Mouse (Mus musculus) heart, embryonic 12.5 days (tissue): ENCODE results near the gene Nr4a3. TPM values are rescaled to one million over a fixed set of nuclear protein-coding genes. Genes with fewer than 3 reads are reported as not detected.

Experiments
- ATAC-seq: fragments of 200-750 bp; cut with Nextera tagmentation; 2 replicates; pipeline ENCODE4 v1.8.0; 2017; ENCODE audit warnings: moderate TSS enrichment, moderate library complexity; ENCODE audit not compliant: insufficient number of reproducible peaks, low FRiP score
- H3K27ac ChIP-seq: fragments of 300-500 bp; sonication (generic); 2 replicates; pipeline ENCODE4 v1.5.1; 2016; ENCODE audit warnings: mild to moderate bottlenecking, moderate library complexity; ENCODE audit not compliant: poor library complexity, severe bottlenecking
- H3K27me3 ChIP-seq: fragments of 300-500 bp; sonication (generic); replicated peaks from 2 replicates; pipeline ENCODE4 v1.6.1; 2016; ENCODE audit warnings: mild to moderate bottlenecking, moderate library complexity
- H3K36me3 ChIP-seq: fragments of 300-500 bp; sonication (generic); 2 replicates; pipeline ENCODE4 v1.6.1; 2016; ENCODE audit warnings: mild to moderate bottlenecking, moderate library complexity
- H3K4me1 ChIP-seq: fragments of 300-500 bp; sonication (generic); replicated peaks from 2 replicates; pipeline ENCODE4 v1.6.1; 2016; ENCODE audit warnings: mild to moderate bottlenecking
- H3K4me2 ChIP-seq: fragments of 300-500 bp; sonication (generic); 2 replicates; pipeline ENCODE4 v1.6.1; 2016; ENCODE audit warnings: mild to moderate bottlenecking, moderate library complexity
- H3K4me3 ChIP-seq: fragments of 300-500 bp; sonication (generic); 2 replicates; pipeline ENCODE4 v1.5.1; 2016; ENCODE audit warnings: mild to moderate bottlenecking
- H3K9ac ChIP-seq: fragments of 300-500 bp; sonication (generic); 2 replicates; pipeline ENCODE4 v1.6.1; 2016; ENCODE audit warnings: mild to moderate bottlenecking, moderate library complexity
- H3K9me3 ChIP-seq: fragments of 300-500 bp; sonication (generic); replicated peaks from 2 replicates; pipeline ENCODE4 v1.6.1; 2016; ENCODE audit warnings: mild to moderate bottlenecking, moderate library complexity
- WGBS: fragments of 180-500 bp; shearing (Covaris S2); methylation state at CpG from one replicate; pipeline ENCODE4 v1.1.7; 2016; 5-methylcytosine and 5-hydroxymethylcytosine counted together
- polyA plus RNA-seq: library from polyadenylated mRNA; unstranded; fragments of >200 nt; fragmentation: Nextera tagmentation; extraction: Ambion mirVana; gene quantifications from 2 replicates; pipeline ENCODE4 v1.2.1, GENCODE M21; 2016

Nr4a3 gene
- polyA plus RNA-seq, 1 experiment from 2014 or later, result 0.26 TPM

GRCm38 (mm10) chr4:48079285-48080039 is 34.5 kb downstream of the Nr4a3 start:
- no peak for ATAC-seq
- Histone ChIP-seq H3K4me1 (peaks cover 14% of the 10 kb centered on the region), H3K4me2 (no peak overlapping the region), H3K9ac (no peak overlapping the region), H3K36me3 (no peaks in the 10 kb centered on the region), H3K27me3 (no peaks in the 10 kb centered on the region), H3K9me3 (no peaks in the 10 kb centered on the region), H3K27ac (no peak overlapping the region), H3K4me3 (no peak overlapping the region)
- 56% methylated on average over 8 of the region's 8 CpGs for WGBS

GRCm38 (mm10) chr4:48083452-48083851 is 38.5 kb downstream of the Nr4a3 start:
- Histone ChIP-seq H3K4me1 (0 out of 2 replicates have a peak, but pooled peaks cover under 1% of the 10 kb centered on the region), H3K9ac (no peak overlapping the region), H3K27me3 (no peaks in the 10 kb centered on the region), H3K4me3 (no peak overlapping the region), H3K4me2 (no peak overlapping the region), H3K9me3 (no peaks in the 10 kb centered on the region), H3K27ac (no peak overlapping the region), H3K36me3 (no peaks in the 10 kb centered on the region)
- 85% methylated on average over 4 of the region's 4 CpGs for WGBS
- no peak for ATAC-seq

GRCm38 (mm10) chr4:48086609-48087008 is 41.7 kb downstream of the Nr4a3 start:
- 56% methylated on average over 6 of the region's 6 CpGs for WGBS
- no peak overlapping the region for H3K4me2 ChIP-seq
- H3K36me3 ChIP-seq, result no peaks in the 10 kb centered on the region
- no peak overlapping the region for H3K27ac ChIP-seq
- no peak overlapping the region for H3K9ac ChIP-seq
- ATAC-seq, result no peak
- H3K4me3 ChIP-seq, result no peak overlapping the region
- H3K4me1 ChIP-seq, result no peaks in the 10 kb centered on the region
- H3K9me3 ChIP-seq, result no peaks in the 10 kb centered on the region
- H3K27me3 ChIP-seq, result no peaks in the 10 kb centered on the region

- Histone ChIP-seq H3K27ac (no peak overlapping the region), H3K9ac (no peak overlapping the region), H3K9me3 (no peaks in the 10 kb centered on the region), H3K27me3 (no peaks in the 10 kb centered on the region), H3K4me3 (no peak overlapping the region), H3K4me2 (no peak overlapping the region), H3K4me1 (no peaks in the 10 kb centered on the region), H3K36me3 (no peaks in the 10 kb centered on the region)
- ATAC-seq, result no peak
- 76% methylated on average over 6 of the region's 6 CpGs for WGBS
Measured at GRCm38 (mm10) chr4:48087497-48087896, 42.5 kb downstream of the Nr4a3 start.

- no peak for ATAC-seq
- no peak overlapping the region for H3K27ac ChIP-seq
- no peak overlapping the region for H3K9ac ChIP-seq
- H3K36me3 ChIP-seq, result no peaks in the 10 kb centered on the region
- no peaks in the 10 kb centered on the region for H3K4me1 ChIP-seq
- H3K27me3 ChIP-seq, result no peaks in the 10 kb centered on the region
- no peaks in the 10 kb centered on the region for H3K9me3 ChIP-seq
- no peak overlapping the region for H3K4me2 ChIP-seq
- H3K4me3 ChIP-seq, result no peak overlapping the region
- WGBS, result 72% methylated on average over 3 of the region's 3 CpGs
Measured at GRCm38 (mm10) chr4:48093221-48093620, 48.3 kb downstream of the Nr4a3 start.

GRCm38 (mm10) chr4:48100217-48100616 is 55.3 kb downstream of the Nr4a3 start:
- Histone ChIP-seq H3K4me1 (no peaks in the 10 kb centered on the region), H3K9me3 (no peaks in the 10 kb centered on the region), H3K4me2 (no peak overlapping the region), H3K36me3 (no peaks in the 10 kb centered on the region), H3K4me3 (no peak overlapping the region), H3K27me3 (no peaks in the 10 kb centered on the region), H3K9ac (no peak overlapping the region), H3K27ac (no peak overlapping the region)
- ATAC-seq, result no peak
- WGBS, result 71% methylated on average over 8 of the region's 8 CpGs

GRCm38 (mm10) chr4:48101981-48102380 is 57.0 kb downstream of the Nr4a3 start:
- no peak overlapping the region for H3K4me2 ChIP-seq
- 68% methylated on average over 2 of the region's 2 CpGs for WGBS

GRCm38 (mm10) chr4:48105387-48105786 is 60.4 kb downstream of the Nr4a3 start:
- H3K27me3 ChIP-seq, result no peaks in the 10 kb centered on the region
- ATAC-seq, result no peak
- H3K27ac ChIP-seq, result no peak overlapping the region
- 61% methylated on average over 5 of the region's 5 CpGs for WGBS
- H3K4me2 ChIP-seq, result no peak overlapping the region
- H3K9ac ChIP-seq, result no peak overlapping the region
- H3K4me1 ChIP-seq, result no peaks in the 10 kb centered on the region
- no peaks in the 10 kb centered on the region for H3K36me3 ChIP-seq
- H3K4me3 ChIP-seq, result no peak overlapping the region
- H3K9me3 ChIP-seq, result no peaks in the 10 kb centered on the region

More at GRCm38 (mm10) chr4:48101981-48102380, 57.0 kb downstream of the Nr4a3 start:
- ATAC-seq, result no peak
- H3K9ac ChIP-seq, result no peak overlapping the region
- no peak overlapping the region for H3K27ac ChIP-seq
- H3K9me3 ChIP-seq, result no peaks in the 10 kb centered on the region
- no peaks in the 10 kb centered on the region for H3K27me3 ChIP-seq
- H3K36me3 ChIP-seq, result no peaks in the 10 kb centered on the region
- H3K4me1 ChIP-seq, result no peaks in the 10 kb centered on the region
- no peak overlapping the region for H3K4me3 ChIP-seq

- H3K9ac ChIP-seq, result no peak overlapping the region
- H3K27ac ChIP-seq, result no peak overlapping the region
- H3K36me3 ChIP-seq, result no peaks in the 10 kb centered on the region
- no peak overlapping the region for H3K4me3 ChIP-seq
- no peak for ATAC-seq
- no peak overlapping the region for H3K4me2 ChIP-seq
- H3K4me1 ChIP-seq, result no peaks in the 10 kb centered on the region
- no peaks in the 10 kb centered on the region for H3K27me3 ChIP-seq
- WGBS, result 72% methylated on average over 6 of the region's 6 CpGs
- no peaks in the 10 kb centered on the region for H3K9me3 ChIP-seq
Measured at GRCm38 (mm10) chr4:48107086-48107485, 62.1 kb downstream of the Nr4a3 start.

- no peaks in the 10 kb centered on the region for H3K9me3 ChIP-seq
- no peak for ATAC-seq
- H3K4me1 ChIP-seq, result no peaks in the 10 kb centered on the region
- WGBS, result 77% methylated on average over 2 of the region's 2 CpGs
- H3K4me2 ChIP-seq, result no peak overlapping the region
- no peak overlapping the region for H3K27ac ChIP-seq
- H3K36me3 ChIP-seq, result no peaks in the 10 kb centered on the region
- H3K27me3 ChIP-seq, result no peaks in the 10 kb centered on the region
- no peak overlapping the region for H3K9ac ChIP-seq
- no peak overlapping the region for H3K4me3 ChIP-seq
Measured at GRCm38 (mm10) chr4:48108591-48108990, 63.6 kb downstream of the Nr4a3 start.

GRCm38 (mm10) chr4:48110331-48110730 is 65.4 kb downstream of the Nr4a3 start:
- no peaks in the 10 kb centered on the region for H3K9me3 ChIP-seq
- no peak for ATAC-seq
- no peaks in the 10 kb centered on the region for H3K27me3 ChIP-seq
- no peak overlapping the region for H3K4me3 ChIP-seq
- H3K4me1 ChIP-seq, result no peaks in the 10 kb centered on the region
- H3K4me2 ChIP-seq, result no peak overlapping the region
- H3K9ac ChIP-seq, result no peak overlapping the region
- WGBS, result 81% methylated on average over 3 of the region's 3 CpGs
- H3K36me3 ChIP-seq, result no peaks in the 10 kb centered on the region
- H3K27ac ChIP-seq, result no peak overlapping the region

GRCm38 (mm10) chr4:48116191-48116590 is 71.2 kb downstream of the Nr4a3 start:
- H3K9me3 ChIP-seq, result no peaks in the 10 kb centered on the region
- no peak overlapping the region for H3K4me2 ChIP-seq
- no peaks in the 10 kb centered on the region for H3K36me3 ChIP-seq
- 61% methylated on average over 4 of the region's 4 CpGs for WGBS
- H3K4me1 ChIP-seq, result no peaks in the 10 kb centered on the region
- no peak overlapping the region for H3K9ac ChIP-seq
- no peak for ATAC-seq
- H3K27me3 ChIP-seq, result no peaks in the 10 kb centered on the region
- no peak overlapping the region for H3K27ac ChIP-seq
- no peak overlapping the region for H3K4me3 ChIP-seq
